Comparison of ENCODE assay signal across 11 mouse cellular contexts in genomic region chr3:57663731-57664130, GRCm38 (mm10). TPM values are rescaled to one million over a fixed set of nuclear protein-coding genes. Genes with fewer than 3 reads are reported as not detected.
DNase-seq lines count a peak whose midpoint lies in the region; ATAC-seq and TF ChIP-seq lines count a peak whose summit lies in the region.
"Had no signal": no experiment of that assay in that cellular context is flagged by ENCODE, and none has a peak within 500 bp of the region (broad histone marks: within the 10 kb centered on the region; RNA-seq: fewer than 3 reads in every experiment).

No protein-coding gene starts in this region.

- H3K9me3 ChIP-seq in heart, embryonic 12.5 days (replicated peaks) = no peaks in the 10 kb centered on the region
- H3K9me3 ChIP-seq: embryonic facial prominence, embryonic 12.5 days; limb, embryonic 13.5 days had no signal

- H3K27me3 ChIP-seq in heart, embryonic 12.5 days (replicated peaks) = no peaks in the 10 kb centered on the region
- H3K27me3 ChIP-seq: embryonic facial prominence, embryonic 12.5 days; limb, embryonic 13.5 days had no signal

- peak; percentile 27 to 70 for DNase-seq in heart, adult 18-20 months
- DNase-seq in testis, postnatal 10 days (ENCODE audit: low spot score) = peak; percentile 67
- DNase-seq in testis, postnatal 14 days (ENCODE audit: low spot score) = no peak
- peak; percentile 84 for DNase-seq in brain, embryonic 14.5 days (ENCODE audit: low read depth)
- DNase-seq in heart, postnatal 14 days = peak; percentile 20 to 66
- peak; percentile 76 for DNase-seq in lung, postnatal 36 days

- no peak overlapping the region for H3K27ac ChIP-seq in heart, embryonic 12.5 days (ENCODE audit: poor library complexity, severe bottlenecking)
- H3K27ac ChIP-seq: embryonic facial prominence, embryonic 12.5 days; limb, embryonic 13.5 days had no signal

- no peak overlapping the region for H3K4me2 ChIP-seq in heart, embryonic 12.5 days
- H3K4me2 ChIP-seq: embryonic facial prominence, embryonic 12.5 days; limb, embryonic 13.5 days had no signal

- H3K4me1 ChIP-seq in heart, embryonic 12.5 days (replicated peaks) = no peaks in the 10 kb centered on the region
- H3K4me1 ChIP-seq: embryonic facial prominence, embryonic 12.5 days; limb, embryonic 13.5 days had no signal

- intact Hi-C loops in heart, postnatal 14 days (cut with DNase I) = no loop called here

- H3K9ac ChIP-seq in heart, embryonic 12.5 days = no peak overlapping the region
- H3K9ac ChIP-seq: embryonic facial prominence, embryonic 12.5 days; limb, embryonic 13.5 days had no signal

- 24% methylated on average over 6 of the region's 6 CpGs for WGBS in heart, embryonic 12.5 days

- TF ChIP-seq POLR2A in brain, embryonic 14.5 days (IDR thresholded peaks at IDR 0.05; ENCODE audit: borderline replicate concordance, extremely low read depth, insufficient read depth, insufficient read length, poor library complexity, severe bottlenecking) = no peak

- peak; percentile 52; the same call in 1 of the 2 replicates for TF ChIP-seq CTCF in brain, embryonic 14.5 days (IDR thresholded peaks at IDR 0.05; ENCODE audit: borderline replicate concordance, extremely low read depth, insufficient read depth, insufficient read length)

- no peak for ATAC-seq in heart, embryonic 12.5 days (ENCODE audit: insufficient number of reproducible peaks, low FRiP score)
- no peak for ATAC-seq in erythroblast, adult 5-6 weeks (replicated peaks; ENCODE audit: low FRiP score, poor library complexity, severe bottlenecking)

- no peaks in the 10 kb centered on the region for H3K36me3 ChIP-seq in heart, embryonic 12.5 days
- H3K36me3 ChIP-seq: embryonic facial prominence, embryonic 12.5 days; limb, embryonic 13.5 days had no signal

- no peak overlapping the region for H3K4me3 ChIP-seq in heart, embryonic 12.5 days
- H3K4me3 ChIP-seq: embryonic facial prominence, embryonic 12.5 days; limb, embryonic 13.5 days had no signal

RNA-seq across cellular contexts. Expression of gene Commd2, which starts 12.2 kb away (rescaled TPM):
- 10 to 100 TPM; 14.3 to 16.9 TPM for total RNA-seq in heart, adult 18-20 months (2021)
- 50.6 and 51.7 TPM in 2 replicates for polyA plus RNA-seq in heart, embryonic 12.5 days (2016; fragmentation: Nextera tagmentation; extraction: Ambion mirVana)
- 45.8 and 62.9 TPM in 2 replicates for polyA plus RNA-seq in brain, embryonic 14.5 days (2012; rRNA removed)
- total RNA-seq in heart, postnatal 14 days (2021) = 10 to 100 TPM; 13.9 to 14.2 TPM
- 7.3 and 9.2 TPM in 2 replicates for total RNA-seq in erythroblast, adult 5-6 weeks (2015; ENCODE audit: low replicate concordance)
- total RNA-seq in erythroblast, adult 5-6 weeks (2017; ENCODE audit: low replicate concordance) = 2.2 and 8.5 TPM in 2 replicates

RNA-seq across cellular contexts. Expression of gene Ankub1, which starts 28.9 kb away (rescaled TPM):
- total RNA-seq in heart, adult 18-20 months (2021) = not detected
- 0.06 TPM in 1 of 2 replicates, not detected in the other for polyA plus RNA-seq in heart, embryonic 12.5 days (2016; fragmentation: Nextera tagmentation; extraction: Ambion mirVana)
- 0.06 and 0.23 TPM in 2 replicates for polyA plus RNA-seq in brain, embryonic 14.5 days (2012; rRNA removed)
- total RNA-seq in heart, postnatal 14 days (2021) = not detected
- total RNA-seq in erythroblast, adult 5-6 weeks (2015; ENCODE audit: low replicate concordance) = not detected in 2 replicates
- total RNA-seq in erythroblast, adult 5-6 weeks (2017; ENCODE audit: low replicate concordance) = 0.51 TPM in 1 of 2 replicates, not detected in the other
- polyA plus RNA-seq: stomach, embryonic 14.5 days had no signal
